Mouse (Mus musculus): ENCODE measurements around the gene H3f3b. TPM values are rescaled to one million over a fixed set of nuclear protein-coding genes. Genes with fewer than 3 reads are reported as not detected.

H3f3b gene
- polyA plus RNA-seq (2012; rRNA removed): 164 and 167 TPM in 2 replicates

GRCm38 (mm10) chr11:116027756-116028155 lies at the start of gene H3f3b:
Gene H3f3b, minus strand, starts transcription at chr11:116027962.

GRCm38 (mm10) chr11:116030088-116030897 lies 2.5 kb upstream of the H3f3b start, which contains the start of gene Unk:
Gene Unk, plus strand, starts transcription at chr11:116030322.

GRCm38 (mm10) chr11:116012262-116012947 lies 15.4 kb downstream of the H3f3b start, which contains the start of gene Galk1:
Gene Galk1, minus strand, starts transcription at chr11:116012719.

GRCm38 (mm10) chr11:115974309-115975082 lies 53.3 kb downstream of the H3f3b start, which contains the start of gene Itgb4:
Gene Itgb4, plus strand, starts transcription at chr11:115974709.

Other genes starting within 250 kb of the H3f3b start
- gene Caskin2, start 214.3 kb downstream of the H3f3b start, polyA plus RNA-seq (2012; rRNA removed): 60.9 and 66.5 TPM in 2 replicates
- 57.5 and 75.8 TPM in 2 replicates for gene Tsen54, start 213.2 kb downstream of the H3f3b start, polyA plus RNA-seq (2012; rRNA removed)
- 56.8 and 75.3 TPM in 2 replicates for gene Llgl2, start 203.9 kb downstream of the H3f3b start, polyA plus RNA-seq (2012; rRNA removed)
- gene Myo15b, start 169.6 kb downstream of the H3f3b start, polyA plus RNA-seq (2012; rRNA removed): 7.9 TPM in 2 replicates
- gene Smim5, start 128.0 kb downstream of the H3f3b start, polyA plus RNA-seq (2012; rRNA removed): 11.2 and 12.7 TPM in 2 replicates
- gene Smim6, start 115.9 kb downstream of the H3f3b start, polyA plus RNA-seq (2012; rRNA removed): 0.61 and 0.83 TPM in 2 replicates
- gene Sap30bp, start 94.7 kb downstream of the H3f3b start, polyA plus RNA-seq (2012; rRNA removed): 48.2 and 49.0 TPM in 2 replicates
- gene Recql5, start 94.5 kb downstream of the H3f3b start, polyA plus RNA-seq (2012; rRNA removed): 20.5 and 28.0 TPM in 2 replicates
- gene Itgb4, start 53.3 kb downstream of the H3f3b start, polyA plus RNA-seq (2012; rRNA removed): 14.6 and 16.3 TPM in 2 replicates
- 122 and 133 TPM in 2 replicates for gene Galk1, start 15.2 kb downstream of the H3f3b start, polyA plus RNA-seq (2012; rRNA removed)
- 63.2 and 87.9 TPM in 2 replicates for gene Unk, start 2.4 kb upstream of the H3f3b start, polyA plus RNA-seq (2012; rRNA removed)
- gene Unc13d, start 50.0 kb upstream of the H3f3b start, polyA plus RNA-seq (2012; rRNA removed): 17.8 and 23.6 TPM in 2 replicates
- 238 and 344 TPM in 2 replicates for gene Wbp2, start 59.0 kb upstream of the H3f3b start, polyA plus RNA-seq (2012; rRNA removed)
- 72.1 and 83.3 TPM in 2 replicates for gene Trim47, start 99.2 kb upstream of the H3f3b start, polyA plus RNA-seq (2012; rRNA removed)
- gene Trim65, start 103.2 kb upstream of the H3f3b start, polyA plus RNA-seq (2012; rRNA removed): 16.1 and 17.8 TPM in 2 replicates
- gene Mrpl38, start 110.9 kb upstream of the H3f3b start, polyA plus RNA-seq (2012; rRNA removed): 50.6 and 52.5 TPM in 2 replicates
- gene Fbf1, start 140.2 kb upstream of the H3f3b start, polyA plus RNA-seq (2012; rRNA removed): 40.9 and 43.2 TPM in 2 replicates
- gene Ten1, start 170.9 kb upstream of the H3f3b start, polyA plus RNA-seq (2012; rRNA removed): 27.9 and 37.2 TPM in 2 replicates
- 31.6 and 41.8 TPM in 2 replicates for gene Acox1, start 171.1 kb upstream of the H3f3b start, polyA plus RNA-seq (2012; rRNA removed)
- gene Evpl, start 210.1 kb upstream of the H3f3b start, polyA plus RNA-seq (2012; rRNA removed): 2.8 and 3.7 TPM in 2 replicates
- 51.8 and 68.0 TPM in 2 replicates for gene Srp68, start 246.3 kb upstream of the H3f3b start, polyA plus RNA-seq (2012; rRNA removed)